Mouse (Mus musculus): ENCODE data around the gene 4930519P11Rik. TPM values are rescaled to one million over a fixed set of nuclear protein-coding genes. Genes with fewer than 3 reads are reported as not detected.

Gene 4930519P11Rik
- polyA plus RNA-seq (2014; fragmentation: Nextera tagmentation; extraction: Ambion mirVana) = 0.60 and 1.1 TPM in 2 replicates

DNA sequence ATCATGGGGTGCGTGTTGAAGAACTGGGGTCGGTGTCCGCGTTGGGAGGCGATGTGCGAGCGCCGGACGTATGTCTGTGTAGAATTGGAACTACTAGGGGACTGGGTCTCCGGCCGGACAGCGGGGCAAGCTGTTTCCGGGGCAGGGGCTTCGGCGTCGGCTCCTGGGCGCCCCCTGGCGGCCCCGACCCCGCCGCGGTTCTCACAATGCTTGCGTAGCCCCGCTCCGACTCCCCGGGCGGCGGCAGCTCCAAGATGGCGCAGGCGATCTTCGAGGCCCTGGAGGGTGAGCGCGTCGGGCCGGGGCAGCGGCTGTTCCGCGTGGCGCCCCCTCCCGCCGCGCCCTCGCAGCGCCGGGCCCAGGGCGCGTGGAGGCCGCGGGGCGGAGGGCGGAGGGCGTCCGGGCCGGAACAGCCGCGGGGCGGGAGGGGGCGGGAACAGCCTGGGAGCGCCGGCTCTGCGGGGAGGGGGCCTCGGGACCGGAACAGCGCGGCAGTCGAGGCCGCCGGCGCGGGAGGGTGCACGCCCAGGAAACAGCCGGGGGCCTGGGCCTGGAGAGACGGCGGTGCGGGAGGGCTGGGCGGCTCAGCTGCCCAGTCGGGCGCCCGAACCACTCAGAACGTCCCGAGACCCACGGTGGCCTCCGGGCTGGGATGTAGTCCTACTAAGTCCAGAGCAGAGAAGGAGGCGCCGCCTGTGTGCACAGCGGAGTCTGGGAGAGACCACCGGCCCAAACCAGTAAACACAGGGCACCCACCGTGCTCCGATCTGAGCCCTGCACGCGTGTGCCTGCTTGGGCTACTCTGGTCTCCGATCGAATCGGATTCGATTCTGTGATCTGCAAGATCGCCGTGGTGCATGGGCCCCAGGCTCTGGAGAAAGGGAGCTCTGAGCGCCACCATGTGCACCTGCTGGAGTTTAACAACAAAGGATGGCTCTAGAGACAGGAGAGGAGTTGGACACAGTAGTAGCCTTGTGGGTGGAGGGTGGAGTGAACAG lies at the start of gene 4930519P11Rik, which contains the start of gene Zfp341:
Gene 4930519P11Rik, minus strand, starts transcription at position 320 of the 998 bp plus-strand sequence.
Gene Zfp341, plus strand, starts transcription at position 180 of the 998 bp plus-strand sequence.
- under 1% methylated on average over 91 of the region's 98 CpGs for whole genome bisulfite sequencing
- peak; percentile 100 for DNase-seq (ENCODE audit: low spot score, missing footprints)
- Histone ChIP-seq H3K9ac (ENCODE audit: low read length) (peak within 1 kb of the TSS; percentile 81), H3K27ac (ENCODE audit: low read depth, low read length) (peak within 1 kb of the TSS; percentile 93), H3K4me1 (ENCODE audit: control insufficient read depth, insufficient read depth, low read length) (peaks cover 10% of the 10 kb centered on the region), H3K9me3 (ENCODE audit: control insufficient read depth, low read length) (no peaks in the 10 kb centered on the region), H3K4me3 (ENCODE audit: low read depth, low read length) (peak within 1 kb of the TSS; percentile 42), H3K27me3 (ENCODE audit: control insufficient read depth, insufficient read depth, low read length) (no peaks in the 10 kb centered on the region), H3K4me2 (peak within 1 kb of the TSS; percentile 60), H3K36me3 (ENCODE audit: control insufficient read depth, insufficient read depth, low read length) (no peaks in the 10 kb centered on the region)
- peak; percentile 95 for ATAC-seq (ENCODE audit: low FRiP score)

DNA sequence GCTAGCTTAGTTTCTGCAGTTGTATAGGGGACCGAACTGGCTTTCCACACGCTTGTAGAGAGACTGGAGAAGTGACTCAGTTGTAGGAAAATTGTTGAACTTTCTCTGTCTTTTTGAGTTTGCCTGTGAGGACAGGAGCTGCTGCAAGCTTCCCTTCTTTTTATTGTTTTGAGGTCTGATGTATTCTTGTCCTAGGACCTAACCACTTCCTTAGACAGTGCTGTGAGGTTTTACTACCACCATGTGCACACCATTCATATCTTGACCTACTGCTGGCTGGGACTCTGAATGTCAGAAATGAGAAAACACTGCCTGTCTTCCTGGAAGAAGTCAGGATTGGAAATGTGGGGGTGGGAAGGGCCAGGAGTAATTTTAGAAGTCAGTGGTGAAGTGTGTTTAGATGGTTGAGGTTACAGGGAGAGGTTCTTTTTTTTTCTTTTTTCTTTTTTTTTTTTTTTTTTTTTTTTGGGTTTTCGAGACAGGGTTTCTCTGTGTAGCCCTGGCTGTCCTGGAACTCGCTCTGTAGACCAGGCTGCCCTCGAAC lies 46.4 kb upstream of the 4930519P11Rik start:
- H3K9me3 ChIP-seq (ENCODE audit: control insufficient read depth, low read length) = no peaks in the 10 kb centered on the region
- no peak overlapping the region for H3K4me3 ChIP-seq (ENCODE audit: low read depth, low read length)
- WGBS = 90% methylated on average over 3 of the region's 5 CpGs
- ATAC-seq (ENCODE audit: low FRiP score) = no peak
- H3K4me2 ChIP-seq = no peak overlapping the region
- H3K9ac ChIP-seq (ENCODE audit: low read length) = no peak overlapping the region
- H3K4me1 ChIP-seq (ENCODE audit: control insufficient read depth, insufficient read depth, low read length) = peaks cover 10% of the 10 kb centered on the region
- no peaks in the 10 kb centered on the region for H3K27me3 ChIP-seq (ENCODE audit: control insufficient read depth, insufficient read depth, low read length)
- peaks cover 3% of the 10 kb centered on the region; the same call in 1 of the 2 replicates for H3K36me3 ChIP-seq (ENCODE audit: control insufficient read depth, insufficient read depth, low read length)
- H3K27ac ChIP-seq (ENCODE audit: low read depth, low read length) = no peak overlapping the region
- no peak for DNase-seq (ENCODE audit: low spot score, missing footprints)

GRCm38 (mm10) chr2:154659070-154659469 lies 45.8 kb upstream of the 4930519P11Rik start:
- H3K4me2 ChIP-seq = no peak overlapping the region
- DNase-seq (ENCODE audit: low spot score, missing footprints) = no peak
- peaks cover 10% of the 10 kb centered on the region for H3K4me1 ChIP-seq (ENCODE audit: control insufficient read depth, insufficient read depth, low read length)
- no peaks in the 10 kb centered on the region for H3K27me3 ChIP-seq (ENCODE audit: control insufficient read depth, insufficient read depth, low read length)
- no peak for ATAC-seq (ENCODE audit: low FRiP score)
- H3K4me3 ChIP-seq (ENCODE audit: low read depth, low read length) = no peak overlapping the region
- peaks cover 3% of the 10 kb centered on the region; the same call in 1 of the 2 replicates for H3K36me3 ChIP-seq (ENCODE audit: control insufficient read depth, insufficient read depth, low read length)
- H3K27ac ChIP-seq (ENCODE audit: low read depth, low read length) = no peak overlapping the region
- no peaks in the 10 kb centered on the region for H3K9me3 ChIP-seq (ENCODE audit: control insufficient read depth, low read length)
- 92% methylated on average over 4 of the region's 4 CpGs for WGBS
- no peak overlapping the region; the same call in 1 of the 2 replicates for H3K9ac ChIP-seq (ENCODE audit: low read length)

DNA sequence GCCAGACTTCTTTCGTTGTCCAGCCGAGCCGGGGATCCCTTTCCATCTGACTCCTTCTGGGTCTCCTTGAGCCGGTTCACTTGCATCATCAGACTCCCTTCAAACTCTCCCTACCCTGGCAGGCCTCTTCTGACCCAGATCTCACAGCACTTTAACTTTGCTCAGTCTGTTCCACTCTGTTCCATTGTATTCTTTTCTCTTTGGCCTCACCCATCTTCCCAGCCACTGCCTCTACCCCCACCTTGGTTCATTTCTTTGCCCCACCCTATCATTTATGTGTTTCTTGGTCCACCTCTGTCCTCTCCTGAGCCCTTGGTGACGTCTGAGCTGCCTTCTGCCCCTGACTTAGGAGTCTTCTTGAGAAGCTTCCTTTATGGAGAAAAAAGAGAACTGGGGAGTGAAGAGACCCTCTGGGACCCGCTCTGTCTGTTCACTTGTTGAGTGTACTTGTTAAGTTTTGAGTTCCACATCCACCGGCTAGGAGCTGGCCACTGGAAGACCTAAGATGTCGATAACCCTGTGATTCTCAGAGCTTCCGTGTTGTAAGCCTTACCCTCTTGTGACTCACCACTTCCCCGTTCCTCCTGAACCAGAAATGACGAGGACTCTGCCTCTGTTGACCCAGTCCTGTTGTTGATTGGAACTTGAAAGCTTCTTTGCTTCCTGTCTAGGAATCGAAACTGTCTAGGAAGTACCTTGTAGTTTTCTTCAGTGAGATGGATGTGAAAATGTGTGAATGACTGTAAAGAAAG lies 44.4 kb upstream of the 4930519P11Rik start:
- Histone ChIP-seq H3K9ac (ENCODE audit: low read length) (peak overlapping the region; percentile 93), H3K4me3 (ENCODE audit: low read depth, low read length) (peak overlapping the region; percentile 91), H3K4me2 (peak overlapping the region; percentile 66), H3K27ac (ENCODE audit: low read depth, low read length) (peak overlapping the region; percentile 25; the same call in 1 of the 2 replicates), H3K36me3 (ENCODE audit: control insufficient read depth, insufficient read depth, low read length) (peaks cover 3% of the 10 kb centered on the region; the same call in 1 of the 2 replicates), H3K9me3 (ENCODE audit: control insufficient read depth, low read length) (no peaks in the 10 kb centered on the region), H3K27me3 (ENCODE audit: control insufficient read depth, insufficient read depth, low read length) (no peaks in the 10 kb centered on the region), H3K4me1 (ENCODE audit: control insufficient read depth, insufficient read depth, low read length) (peaks cover 10% of the 10 kb centered on the region)
- ATAC-seq (ENCODE audit: low FRiP score) = peak; percentile 17; the same call in 1 of the 2 replicates
- 19% methylated on average over 12 of the region's 12 CpGs for WGBS
- DNase-seq (ENCODE audit: low spot score, missing footprints) = no peak

DNA sequence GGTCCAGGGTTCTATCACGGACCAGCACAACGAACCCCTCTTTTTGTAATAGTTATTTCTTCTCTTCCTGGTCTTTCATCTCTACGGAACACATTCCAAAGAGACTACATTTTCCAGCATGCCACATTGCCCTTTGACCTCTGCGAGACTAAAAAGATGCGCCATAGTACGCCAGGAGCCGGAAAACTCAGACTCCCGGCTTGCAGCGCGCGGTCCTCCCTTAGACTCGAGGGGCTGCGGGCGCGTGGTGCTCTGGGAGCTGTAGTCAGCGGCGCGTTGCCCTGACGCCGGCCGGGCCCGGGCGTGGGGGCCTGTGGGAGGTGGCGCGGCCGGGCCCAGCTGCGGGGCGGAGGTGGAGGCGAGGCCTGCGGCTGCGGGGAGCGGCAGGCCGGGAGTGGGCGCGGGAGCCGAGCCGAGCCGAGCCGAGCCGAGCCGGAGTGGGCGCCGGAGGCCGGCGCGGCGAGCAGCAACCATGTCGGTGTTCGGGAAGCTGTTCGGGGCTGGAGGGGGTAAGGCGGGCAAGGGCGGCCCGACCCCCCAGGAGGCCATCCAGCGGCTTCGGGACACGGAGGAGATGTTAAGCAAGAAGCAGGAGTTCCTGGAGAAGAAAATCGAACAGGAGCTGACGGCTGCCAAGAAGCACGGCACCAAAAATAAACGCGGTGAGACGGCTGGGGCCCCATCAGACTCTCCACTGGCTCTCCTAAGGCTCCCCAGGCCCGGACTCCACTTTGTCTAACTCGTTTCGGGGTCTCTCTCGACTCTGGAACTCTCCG lies 43.7 kb upstream of the 4930519P11Rik start:
- peak overlapping the region; percentile 91 for H3K4me3 ChIP-seq (ENCODE audit: low read depth, low read length)
- no peaks in the 10 kb centered on the region for H3K9me3 ChIP-seq (ENCODE audit: control insufficient read depth, low read length)
- peak; percentile 99 for DNase-seq (ENCODE audit: low spot score, missing footprints)
- peaks cover 10% of the 10 kb centered on the region for H3K4me1 ChIP-seq (ENCODE audit: control insufficient read depth, insufficient read depth, low read length)
- peak overlapping the region; percentile 25; the same call in 1 of the 2 replicates for H3K27ac ChIP-seq (ENCODE audit: low read depth, low read length)
- H3K4me2 ChIP-seq = peak overlapping the region; percentile 66
- H3K27me3 ChIP-seq (ENCODE audit: control insufficient read depth, insufficient read depth, low read length) = no peaks in the 10 kb centered on the region
- H3K36me3 ChIP-seq (ENCODE audit: control insufficient read depth, insufficient read depth, low read length) = peaks cover 3% of the 10 kb centered on the region; the same call in 1 of the 2 replicates
- WGBS = under 1% methylated on average over 61 of the region's 67 CpGs
- H3K9ac ChIP-seq (ENCODE audit: low read length) = peak overlapping the region; percentile 93
- peak; percentile 100 for ATAC-seq (ENCODE audit: low FRiP score)

DNA sequence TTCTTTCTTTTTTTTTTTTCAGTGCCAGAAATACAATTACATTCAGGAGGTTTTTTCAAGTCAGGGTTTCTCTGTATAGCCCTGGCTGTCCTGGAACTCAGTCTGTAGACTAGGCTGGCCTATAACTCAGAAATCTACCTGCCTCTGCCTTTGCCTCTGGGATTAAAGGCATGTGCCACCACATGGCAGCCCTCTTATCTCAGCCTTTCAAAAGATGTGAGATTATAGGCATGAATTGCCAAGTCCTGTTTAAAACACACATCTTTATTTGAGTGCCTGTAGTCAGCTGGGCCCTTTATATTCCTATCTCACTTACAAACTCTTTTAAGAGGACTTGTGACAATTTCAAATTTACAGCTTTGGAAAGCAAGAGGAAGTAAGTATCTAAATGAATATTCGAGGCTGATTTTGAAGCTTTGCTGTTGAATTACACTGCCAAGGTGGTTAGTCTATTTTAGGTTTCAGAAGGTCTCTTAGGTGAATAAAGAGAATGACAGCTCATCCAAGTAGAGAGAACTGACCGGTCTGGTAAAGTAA lies 42.7 kb upstream of the 4930519P11Rik start:
- 90% methylated on average over 2 of the region's 2 CpGs for WGBS
- Histone ChIP-seq H3K9ac (ENCODE audit: low read length) (no peak overlapping the region), H3K4me3 (ENCODE audit: low read depth, low read length) (no peak overlapping the region), H3K4me2 (no peak overlapping the region), H3K27me3 (ENCODE audit: control insufficient read depth, insufficient read depth, low read length) (no peaks in the 10 kb centered on the region), H3K36me3 (ENCODE audit: control insufficient read depth, insufficient read depth, low read length) (peaks cover 3% of the 10 kb centered on the region; the same call in 1 of the 2 replicates), H3K9me3 (ENCODE audit: control insufficient read depth, low read length) (no peaks in the 10 kb centered on the region), H3K4me1 (ENCODE audit: control insufficient read depth, insufficient read depth, low read length) (peaks cover 10% of the 10 kb centered on the region), H3K27ac (ENCODE audit: low read depth, low read length) (no peak overlapping the region)
- DNase-seq (ENCODE audit: low spot score, missing footprints) (no peak), ATAC-seq (ENCODE audit: low FRiP score) (no peak)

GRCm38 (mm10) chr2:154654976-154655375 lies 41.7 kb upstream of the 4930519P11Rik start:
- Histone ChIP-seq H3K4me3 (ENCODE audit: low read depth, low read length) (no peak overlapping the region), H3K27me3 (ENCODE audit: control insufficient read depth, insufficient read depth, low read length) (no peaks in the 10 kb centered on the region), H3K9me3 (ENCODE audit: control insufficient read depth, low read length) (no peaks in the 10 kb centered on the region), H3K36me3 (ENCODE audit: control insufficient read depth, insufficient read depth, low read length) (no peaks in the 10 kb centered on the region), H3K9ac (ENCODE audit: low read length) (no peak overlapping the region), H3K4me2 (no peak overlapping the region), H3K27ac (ENCODE audit: low read depth, low read length) (no peak overlapping the region), H3K4me1 (ENCODE audit: control insufficient read depth, insufficient read depth, low read length) (peaks cover 10% of the 10 kb centered on the region)
- DNase-seq (ENCODE audit: low spot score, missing footprints) = no peak
- WGBS = 95% methylated on average over 12 of the region's 12 CpGs
- ATAC-seq (ENCODE audit: low FRiP score) = no peak

- no peak for ATAC-seq (ENCODE audit: low FRiP score)
- H3K9me3 ChIP-seq (ENCODE audit: control insufficient read depth, low read length) = no peaks in the 10 kb centered on the region
- no peaks in the 10 kb centered on the region for H3K27me3 ChIP-seq (ENCODE audit: control insufficient read depth, insufficient read depth, low read length)
- no peak within 1 kb of the TSS for H3K27ac ChIP-seq (ENCODE audit: low read depth, low read length)
- no peaks in the 10 kb centered on the region; the same call in 1 of the 2 replicates for H3K36me3 ChIP-seq (ENCODE audit: control insufficient read depth, insufficient read depth, low read length)
- H3K9ac ChIP-seq (ENCODE audit: low read length) = no peak within 1 kb of the TSS
- no peak within 1 kb of the TSS for H3K4me3 ChIP-seq (ENCODE audit: low read depth, low read length)
- H3K4me2 ChIP-seq = no peak within 1 kb of the TSS
- 67% methylated on average over 8 of the region's 8 CpGs for WGBS
- DNase-seq (ENCODE audit: low spot score, missing footprints) = no peak
- peaks cover 5% of the 10 kb centered on the region; the same call in 1 of the 2 replicates for H3K4me1 ChIP-seq (ENCODE audit: control insufficient read depth, insufficient read depth, low read length)
These were observed 38.1 kb upstream of the 4930519P11Rik start, which contains the start of gene Chmp4b for GRCm38 (mm10) chr2:154651363-154651762. Chmp4b (plus strand) TSS chr2:154651705.
